Mouse (Mus musculus): ENCODE data around the gene Ubxn11.

Gene Ubxn11

GRCm38 (mm10) chr4:134101979-134102741 lies at the start of gene Ubxn11:
TSS of gene Ubxn11 (plus strand) at chr4:134102570.
- peak; percentile 92 for DNase-seq (ENCODE audit: low read depth, low spot score)

- DNase-seq (ENCODE audit: low read depth, low spot score), result no peak
Observed at GRCm38 (mm10) chr4:134053538-134053937, 48.8 kb upstream of the Ubxn11 start, which contains the start of gene Zfp683. TSS of gene Zfp683 (plus strand) at chr4:134053838.

- DNase-seq (ENCODE audit: low read depth, low spot score), result peak; percentile 85
Observed at GRCm38 (mm10) chr4:134058166-134058715, 44.1 kb upstream of the Ubxn11 start.

GRCm38 (mm10) chr4:134058908-134059307 lies 43.5 kb upstream of the Ubxn11 start:
- DNase-seq (ENCODE audit: low read depth, low spot score), result peak; percentile 70

GRCm38 (mm10) chr4:134060135-134060865 lies 42.1 kb upstream of the Ubxn11 start, which contains the start of gene Crybg2:
TSS of gene Crybg2 (plus strand) at chr4:134060815.
- DNase-seq (ENCODE audit: low read depth, low spot score), result no peak

- DNase-seq (ENCODE audit: low read depth, low spot score), result peak; percentile 88
Observed at GRCm38 (mm10) chr4:134061166-134061830, 41.1 kb upstream of the Ubxn11 start.

GRCm38 (mm10) chr4:134061944-134062446 lies 40.4 kb upstream of the Ubxn11 start:
- DNase-seq (ENCODE audit: low read depth, low spot score), result peak; percentile 62

GRCm38 (mm10) chr4:134062561-134062960 lies 39.8 kb upstream of the Ubxn11 start:
- no peak for DNase-seq (ENCODE audit: low read depth, low spot score)

- DNase-seq (ENCODE audit: low read depth, low spot score), result no peak
Observed at GRCm38 (mm10) chr4:134065431-134066004, 36.9 kb upstream of the Ubxn11 start.

GRCm38 (mm10) chr4:134067383-134067782 lies 35.0 kb upstream of the Ubxn11 start:
- no peak for DNase-seq (ENCODE audit: low read depth, low spot score)

- no peak for DNase-seq (ENCODE audit: low read depth, low spot score)
Observed at GRCm38 (mm10) chr4:134067833-134068544, 34.4 kb upstream of the Ubxn11 start.

GRCm38 (mm10) chr4:134068793-134069580 lies 33.4 kb upstream of the Ubxn11 start:
- DNase-seq (ENCODE audit: low read depth, low spot score), result no peak

GRCm38 (mm10) chr4:134078694-134079093 lies 23.7 kb upstream of the Ubxn11 start:
- DNase-seq (ENCODE audit: low read depth, low spot score), result peak; percentile 77

GRCm38 (mm10) chr4:134080674-134081073 lies 21.7 kb upstream of the Ubxn11 start:
- no peak for DNase-seq (ENCODE audit: low read depth, low spot score)

GRCm38 (mm10) chr4:134081730-134082386 lies 20.5 kb upstream of the Ubxn11 start:
- DNase-seq (ENCODE audit: low read depth, low spot score), result peak; percentile 96

GRCm38 (mm10) chr4:134082460-134082859 lies 19.9 kb upstream of the Ubxn11 start:
- DNase-seq (ENCODE audit: low read depth, low spot score), result no peak

- DNase-seq (ENCODE audit: low read depth, low spot score), result peak; percentile 44
Observed at GRCm38 (mm10) chr4:134084999-134085398, 17.4 kb upstream of the Ubxn11 start.

GRCm38 (mm10) chr4:134087412-134087811 lies 15.0 kb upstream of the Ubxn11 start:
- peak; percentile 79 for DNase-seq (ENCODE audit: low read depth, low spot score)

GRCm38 (mm10) chr4:134089029-134089428 lies 13.3 kb upstream of the Ubxn11 start:
- DNase-seq (ENCODE audit: low read depth, low spot score), result no peak
